Mouse (Mus musculus) liver, embryonic 16.5 days (tissue): ENCODE data around the gene Krtap21-1. TPM values are rescaled to one million over a fixed set of nuclear protein-coding genes. Genes with fewer than 3 reads are reported as not detected.

Source experiments
- polyA plus RNA-seq: library from polyadenylated mRNA; unstranded; fragments of >200 nt; fragmentation: Nextera tagmentation; extraction: Ambion mirVana; gene quantifications from 2 replicates; pipeline ENCODE4 v1.2.1, GENCODE M21; 2015

Krtap21-1 gene
- polyA plus RNA-seq, 1 experiment from 2014 or later = not detected

Other genes starting within 250 kb of the Krtap21-1 start
- gene Gm9789, start 245.9 kb downstream of the Krtap21-1 start, polyA plus RNA-seq = not detected in 2 replicates
- gene Gm7735, start 234.4 kb downstream of the Krtap21-1 start, polyA plus RNA-seq = not detected in 2 replicates
- gene 1110057P08Rik, start 229.1 kb downstream of the Krtap21-1 start, polyA plus RNA-seq = not detected in 2 replicates
- not detected in 2 replicates for gene Krtap20-2, start 198.0 kb downstream of the Krtap21-1 start, polyA plus RNA-seq
- not detected in 2 replicates for gene Krtap6-2, start 16.2 kb upstream of the Krtap21-1 start, polyA plus RNA-seq
- gene Krtap8-1, start 84.1 kb upstream of the Krtap21-1 start, polyA plus RNA-seq = not detected in 2 replicates
- not detected in 2 replicates for gene Krtap7-1, start 104.5 kb upstream of the Krtap21-1 start, polyA plus RNA-seq
- not detected in 2 replicates for gene Krtap11-1, start 167.3 kb upstream of the Krtap21-1 start, polyA plus RNA-seq